Mouse (Mus musculus) central nervous system, embryonic 18 days (tissue): ENCODE data around the gene Cox19. TPM values are rescaled to one million over a fixed set of nuclear protein-coding genes. Genes with fewer than 3 reads are reported as not detected.

Experiments
- polyA plus RNA-seq: library from polyadenylated mRNA; depleted of rRNA; stranded (reverse); fragments of >200 nt; gene quantifications from 2 replicates; pipeline ENCODE4 v1.2.3, GENCODE M21; 2012; rRNA removed

The Cox19 gene
- polyA plus RNA-seq = 106 and 111 TPM in 2 replicates

GRCm38 (mm10) chr5:139351134-139351533 lies at the start of gene Cox19:
Cox19 (minus strand) TSS chr5:139351418.

GRCm38 (mm10) chr5:139377468-139378270 lies 26.5 kb upstream of the Cox19 start, which contains the start of gene Gpr146:
Gpr146 (plus strand) TSS chr5:139377697.

GRCm38 (mm10) chr5:139352317-139352716 lies 1.1 kb upstream of the Cox19 start, which contains the start of gene Cyp2w1:
Cyp2w1 (plus strand) TSS chr5:139352617.

GRCm38 (mm10) chr5:139325395-139325966 lies 25.7 kb downstream of the Cox19 start, which contains the start of gene Adap1:
Adap1 (minus strand) TSS chr5:139325622.

Other genes with a start within 250 kb of the Cox19 start
- 348 and 372 TPM in 2 replicates for gene Prkar1b, start 201.4 kb downstream of the Cox19 start, polyA plus RNA-seq
- gene Dnaaf5, start 201.2 kb downstream of the Cox19 start, polyA plus RNA-seq = 7.3 and 8.3 TPM in 2 replicates
- 75.3 and 78.6 TPM in 2 replicates for gene Sun1, start 150.8 kb downstream of the Cox19 start, polyA plus RNA-seq
- 101 and 108 TPM in 2 replicates for gene Get4, start 99.1 kb downstream of the Cox19 start, polyA plus RNA-seq
- 118 and 121 TPM in 2 replicates for gene Adap1, start 25.8 kb downstream of the Cox19 start, polyA plus RNA-seq
- not detected in 2 replicates for gene Cyp2w1, start 1.2 kb upstream of the Cox19 start, polyA plus RNA-seq
- gene Gpr146, start 26.3 kb upstream of the Cox19 start, polyA plus RNA-seq = 1.7 and 2.0 TPM in 2 replicates
- gene C130050O18Rik, start 53.9 kb upstream of the Cox19 start, polyA plus RNA-seq = 0.13 and 0.82 TPM in 2 replicates
- 4.5 and 4.6 TPM in 2 replicates for gene Gper1, start 71.7 kb upstream of the Cox19 start, polyA plus RNA-seq
- 11.4 and 12.3 TPM in 2 replicates for gene 3110082I17Rik, start 109.1 kb upstream of the Cox19 start, polyA plus RNA-seq
- gene Zfand2a, start 133.1 kb upstream of the Cox19 start, polyA plus RNA-seq = 31.8 and 32.5 TPM in 2 replicates
- 7.3 and 9.3 TPM in 2 replicates for gene Uncx, start 192.1 kb upstream of the Cox19 start, polyA plus RNA-seq